Mouse (Mus musculus): ENCODE measurements around the gene Ehhadh. TPM values are rescaled to one million over a fixed set of nuclear protein-coding genes. Genes with fewer than 3 reads are reported as not detected.

The Ehhadh gene
- polyA plus RNA-seq (2014; fragmentation: Illumina TruSeq; extraction: RNeasy Lipid Tissue Mini Kit (QIAGEN cat#74804); ENCODE audit: low read depth, low replicate concordance) = 666 TPM

DNA sequence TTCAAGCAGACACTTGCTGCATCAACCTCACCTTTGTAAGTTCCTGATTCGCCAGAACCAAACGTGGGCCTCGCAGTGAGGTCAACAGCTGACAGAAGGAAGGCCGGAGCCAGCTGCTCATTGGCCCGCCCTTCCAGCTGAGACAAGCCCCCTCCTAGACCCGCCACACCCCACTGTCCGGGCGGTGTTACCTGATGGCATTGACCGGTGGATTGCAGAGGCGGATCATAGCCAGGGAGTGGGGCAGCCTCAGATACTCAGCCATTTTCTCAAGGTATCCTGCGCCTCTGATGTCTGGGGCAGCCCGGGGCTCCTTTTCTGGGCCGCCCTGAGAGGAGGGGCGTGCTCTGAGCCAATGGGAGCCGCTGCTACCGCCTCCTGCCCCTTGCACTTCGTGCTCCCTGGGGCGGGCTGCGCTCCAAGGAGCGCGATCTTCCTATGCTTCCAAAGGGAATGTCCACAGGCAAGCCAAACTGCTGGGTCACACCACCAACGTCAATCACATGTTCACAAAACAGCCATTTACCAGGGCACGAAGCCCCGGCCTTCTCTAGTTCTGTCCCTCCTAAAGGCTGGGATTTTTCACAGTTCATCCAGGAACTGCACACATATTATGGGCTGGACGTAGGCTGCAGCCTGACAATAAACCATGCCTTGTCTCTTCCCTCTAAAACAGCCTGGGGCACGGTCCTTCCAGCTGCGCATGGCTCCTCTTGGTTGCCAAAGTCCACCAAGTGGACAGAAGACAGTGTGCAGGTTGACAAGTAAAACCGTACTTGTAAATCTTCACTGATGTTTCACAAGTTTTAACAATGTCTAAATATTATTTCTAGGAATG is at the start of gene Ehhadh:
Ehhadh (minus strand) TSS at position 292 of the 838 bp plus-strand sequence.

DNA sequence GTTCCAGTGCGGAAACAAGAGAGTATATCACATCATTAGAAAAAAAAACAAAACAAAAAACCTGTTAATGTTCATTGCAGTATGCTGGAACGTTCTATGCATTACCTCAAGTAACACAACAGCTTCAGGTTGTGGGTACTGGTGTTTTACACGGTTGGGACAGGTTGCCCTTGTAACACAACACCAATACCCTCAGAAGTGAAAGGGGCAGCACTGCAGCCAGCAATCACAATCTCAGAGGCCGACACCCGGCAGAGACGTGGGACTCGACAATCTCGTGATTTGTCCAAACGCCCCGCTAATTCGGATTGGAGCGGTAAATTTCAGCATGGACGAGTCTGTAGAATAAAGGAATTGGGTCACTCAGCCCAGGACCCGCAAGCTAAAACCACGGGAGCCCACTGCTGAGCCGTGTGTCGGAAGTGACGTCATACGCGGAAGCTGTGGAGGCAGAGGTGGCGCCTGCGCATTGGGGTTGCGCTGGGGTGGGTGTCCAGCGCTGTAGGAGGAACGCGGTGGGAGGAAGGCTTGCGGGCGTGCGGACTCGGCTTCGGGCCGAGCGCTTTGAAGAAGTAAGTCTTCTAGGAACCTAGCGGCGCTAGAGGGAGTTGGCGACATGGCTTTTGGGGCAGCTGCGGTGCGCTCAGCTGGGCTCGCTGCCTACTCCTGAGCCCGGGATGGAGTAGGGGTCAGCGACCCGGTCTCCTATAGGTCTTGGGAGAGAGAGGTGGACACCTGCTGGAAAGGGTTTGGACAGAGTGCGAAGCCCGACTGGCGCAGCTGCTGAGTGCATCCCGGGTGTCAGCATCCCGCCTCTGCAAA is 6.5 kb upstream of the Ehhadh start, which contains the start of gene Map3k13:
Map3k13 (plus strand) TSS at position 472 of the 822 bp plus-strand sequence.

Other genes starting within 250 kb of the Ehhadh start
- gene 2510009E07Rik, start 93.1 kb downstream of the Ehhadh start, polyA plus RNA-seq (2014; fragmentation: Illumina TruSeq; extraction: RNeasy Lipid Tissue Mini Kit (QIAGEN cat#74804); ENCODE audit: low read depth, low replicate concordance) = 36.1 TPM
- gene Map3k13, start 6.5 kb upstream of the Ehhadh start, polyA plus RNA-seq (2014; fragmentation: Illumina TruSeq; extraction: RNeasy Lipid Tissue Mini Kit (QIAGEN cat#74804); ENCODE audit: low read depth, low replicate concordance) = 7.1 TPM
- gene Tmem41a, start 159.7 kb upstream of the Ehhadh start, polyA plus RNA-seq (2014; fragmentation: Illumina TruSeq; extraction: RNeasy Lipid Tissue Mini Kit (QIAGEN cat#74804); ENCODE audit: low read depth, low replicate concordance) = 6.4 TPM
- 0.61 TPM for gene Liph, start 207.9 kb upstream of the Ehhadh start, polyA plus RNA-seq (2014; fragmentation: Illumina TruSeq; extraction: RNeasy Lipid Tissue Mini Kit (QIAGEN cat#74804); ENCODE audit: low read depth, low replicate concordance)
- 43.7 TPM for gene Senp2, start 221.7 kb upstream of the Ehhadh start, polyA plus RNA-seq (2014; fragmentation: Illumina TruSeq; extraction: RNeasy Lipid Tissue Mini Kit (QIAGEN cat#74804); ENCODE audit: low read depth, low replicate concordance)